Mouse (Mus musculus) embryonic facial prominence, embryonic 13.5 days (tissue): ENCODE data around the gene Slc17a4. TPM values are rescaled to one million over a fixed set of nuclear protein-coding genes. Genes with fewer than 3 reads are reported as not detected.

Source experiments
- ATAC-seq: fragments of 200-750 bp; cut with Nextera tagmentation; 2 replicates; pipeline ENCODE4 v1.8.0; 2017; ENCODE audit warnings: low read depth; ENCODE audit not compliant: insufficient number of reproducible peaks, insufficient read depth, low FRiP score, low TSS enrichment
- H3K27ac ChIP-seq: fragments of 300-500 bp; sonication (generic); 2 replicates; pipeline ENCODE4 v1.5.1; 2015; ENCODE audit warnings: moderate library complexity, mild to moderate bottlenecking, inconsistent platforms
- H3K27me3 ChIP-seq: fragments of 300-500 bp; sonication (generic); 2 replicates; pipeline ENCODE4 v1.6.1; 2015; ENCODE audit warnings: mild to moderate bottlenecking, inconsistent platforms
- H3K36me3 ChIP-seq: fragments of 300-500 bp; sonication (generic); 2 replicates; pipeline ENCODE4 v1.6.1; 2015; ENCODE audit warnings: mild to moderate bottlenecking, inconsistent platforms
- H3K4me1 ChIP-seq: fragments of 300-500 bp; sonication (generic); 2 replicates; pipeline ENCODE4 v1.6.1; 2015; ENCODE audit warnings: inconsistent platforms
- H3K4me2 ChIP-seq: fragments of 300-500 bp; sonication (generic); 2 replicates; pipeline ENCODE4 v1.6.1; 2015; ENCODE audit warnings: moderate library complexity, mild to moderate bottlenecking, inconsistent platforms
- H3K4me3 ChIP-seq: fragments of 300-500 bp; sonication (generic); 2 replicates; pipeline ENCODE4 v1.5.1; 2015; ENCODE audit warnings: mild to moderate bottlenecking, inconsistent platforms
- H3K9ac ChIP-seq: fragments of 300-500 bp; sonication (generic); 2 replicates; pipeline ENCODE4 v1.6.1; 2015; ENCODE audit warnings: mild to moderate bottlenecking, inconsistent platforms
- H3K9me3 ChIP-seq: fragments of 300-500 bp; sonication (generic); 2 replicates; pipeline ENCODE4 v1.6.1; 2016; ENCODE audit warnings: inconsistent platforms
- WGBS: fragments of 180-500 bp; shearing (Covaris S2); methylation state at CpG from one replicate; pipeline ENCODE4 v1.1.7; 2015; ENCODE audit warnings: mixed read lengths; 5-methylcytosine and 5-hydroxymethylcytosine counted together
- microRNA-seq: library from miRNA; unstranded; fragments of <30 nt; microRNA quantifications from one replicate; pipeline ENCODE4, GENCODE M21; 2016
- polyA plus RNA-seq: library from polyadenylated mRNA; unstranded; fragments of >200 nt; fragmentation: Nextera tagmentation; extraction: Ambion mirVana; gene quantifications from 2 replicates; pipeline ENCODE4 v1.2.1, GENCODE M21; 2015

Slc17a4 gene
- polyA plus RNA-seq, 1 experiment from 2014 or later = not detected

- no peak overlapping the region for H3K9ac ChIP-seq
- H3K4me3 ChIP-seq = no peak overlapping the region
- 85% methylated on average over 9 of the region's 9 CpGs for WGBS
- H3K27me3 ChIP-seq = no peaks in the 10 kb centered on the region
- H3K4me2 ChIP-seq = no peak overlapping the region
- no peaks in the 10 kb centered on the region for H3K36me3 ChIP-seq
- H3K27ac ChIP-seq = no peak overlapping the region
- peaks cover 5% of the 10 kb centered on the region; the same call in 1 of the 2 replicates for H3K4me1 ChIP-seq
- H3K9me3 ChIP-seq = no peaks in the 10 kb centered on the region
- ATAC-seq = no peak
Observed at GRCm38 (mm10) chr13:23864711-23865110, 50.1 kb downstream of the Slc17a4 start.

GRCm38 (mm10) chr13:23861815-23862214 lies 53.0 kb downstream of the Slc17a4 start:
- no peaks in the 10 kb centered on the region for H3K27me3 ChIP-seq
- H3K4me2 ChIP-seq = no peak overlapping the region
- H3K9ac ChIP-seq = no peak overlapping the region
- no peak for ATAC-seq
- H3K4me3 ChIP-seq = no peak overlapping the region
- no peaks in the 10 kb centered on the region for H3K9me3 ChIP-seq
- H3K27ac ChIP-seq = no peak overlapping the region
- peaks cover 5% of the 10 kb centered on the region; the same call in 1 of the 2 replicates for H3K4me1 ChIP-seq
- no peaks in the 10 kb centered on the region for H3K36me3 ChIP-seq

- Histone ChIP-seq H3K4me1 (no peaks in the 10 kb centered on the region), H3K4me3 (no peak overlapping the region), H3K9me3 (no peaks in the 10 kb centered on the region), H3K27me3 (no peaks in the 10 kb centered on the region), H3K36me3 (no peaks in the 10 kb centered on the region), H3K4me2 (no peak overlapping the region), H3K27ac (no peak overlapping the region), H3K9ac (no peak overlapping the region)
- ATAC-seq = no peak
- 52% methylated on average over 3 of the region's 3 CpGs for WGBS
Observed at GRCm38 (mm10) chr13:23856401-23856800, 58.4 kb downstream of the Slc17a4 start.

GRCm38 (mm10) chr13:23849299-23849698 lies 65.5 kb downstream of the Slc17a4 start:
- H3K27me3 ChIP-seq = no peaks in the 10 kb centered on the region
- no peaks in the 10 kb centered on the region for H3K9me3 ChIP-seq
- no peaks in the 10 kb centered on the region for H3K4me1 ChIP-seq
- H3K4me2 ChIP-seq = no peak overlapping the region
- WGBS = 75% methylated on average over 2 of the region's 2 CpGs
- no peaks in the 10 kb centered on the region for H3K36me3 ChIP-seq
- H3K4me3 ChIP-seq = no peak overlapping the region
- no peak overlapping the region for H3K9ac ChIP-seq
- no peak overlapping the region for H3K27ac ChIP-seq
- no peak for ATAC-seq

Small RNAs within 50 kb of the gene (microRNA-seq; reads per million reads assigned to microRNA genes)
- not detected for gene Gm44344

Other genes starting within 250 kb of the Slc17a4 start
- 1.2 and 1.4 TPM in 2 replicates for gene Hist1h2ac, start 231.1 kb downstream of the Slc17a4 start, polyA plus RNA-seq
- gene Hist1h2bc, start 230.8 kb downstream of the Slc17a4 start, polyA plus RNA-seq = 37.5 and 39.3 TPM in 2 replicates
- gene Hist1h1t, start 219.2 kb downstream of the Slc17a4 start, polyA plus RNA-seq = not detected in 2 replicates
- 6.3 and 9.0 TPM in 2 replicates for gene Hist1h4c, start 216.6 kb downstream of the Slc17a4 start, polyA plus RNA-seq
- gene Hfe, start 204.2 kb downstream of the Slc17a4 start, polyA plus RNA-seq = 5.1 and 6.5 TPM in 2 replicates
- gene Hist1h1c, start 176.2 kb downstream of the Slc17a4 start, polyA plus RNA-seq = 25.0 and 28.9 TPM in 2 replicates
- 11.3 and 14.4 TPM in 2 replicates for gene Hist1h3c, start 169.4 kb downstream of the Slc17a4 start, polyA plus RNA-seq
- 3.5 and 4.2 TPM in 2 replicates for gene Hist1h2bb, start 168.3 kb downstream of the Slc17a4 start, polyA plus RNA-seq
- gene Hist1h2ab, start 163.9 kb downstream of the Slc17a4 start, polyA plus RNA-seq = 53.1 and 58.6 TPM in 2 replicates
- gene Hist1h3b, start 162.7 kb downstream of the Slc17a4 start, polyA plus RNA-seq = 15.6 and 18.1 TPM in 2 replicates
- 7.6 and 9.2 TPM in 2 replicates for gene Hist1h4b, start 158.0 kb downstream of the Slc17a4 start, polyA plus RNA-seq
- gene Hist1h4a, start 153.8 kb downstream of the Slc17a4 start, polyA plus RNA-seq = not detected in 2 replicates
- gene Hist1h3a, start 152.6 kb downstream of the Slc17a4 start, polyA plus RNA-seq = 5.8 and 8.6 TPM in 2 replicates
- 4.5 and 5.9 TPM in 2 replicates for gene Hist1h1a, start 151.3 kb downstream of the Slc17a4 start, polyA plus RNA-seq
- not detected in 2 replicates for gene Trim38, start 145.1 kb downstream of the Slc17a4 start, polyA plus RNA-seq
- not detected in 2 replicates for gene Slc17a2, start 108.0 kb downstream of the Slc17a4 start, polyA plus RNA-seq
- gene Slc17a3, start 75.6 kb downstream of the Slc17a4 start, polyA plus RNA-seq = not detected in 2 replicates
- gene Slc17a1, start 47.3 kb downstream of the Slc17a4 start, polyA plus RNA-seq = not detected in 2 replicates
- not detected in 2 replicates for gene Hist1h2ba, start 19.1 kb upstream of the Slc17a4 start, polyA plus RNA-seq
- gene Hist1h2aa, start 19.5 kb upstream of the Slc17a4 start, polyA plus RNA-seq = not detected in 2 replicates
- not detected in 2 replicates for gene Scgn, start 76.2 kb upstream of the Slc17a4 start, polyA plus RNA-seq